In the genomic region with DNA sequence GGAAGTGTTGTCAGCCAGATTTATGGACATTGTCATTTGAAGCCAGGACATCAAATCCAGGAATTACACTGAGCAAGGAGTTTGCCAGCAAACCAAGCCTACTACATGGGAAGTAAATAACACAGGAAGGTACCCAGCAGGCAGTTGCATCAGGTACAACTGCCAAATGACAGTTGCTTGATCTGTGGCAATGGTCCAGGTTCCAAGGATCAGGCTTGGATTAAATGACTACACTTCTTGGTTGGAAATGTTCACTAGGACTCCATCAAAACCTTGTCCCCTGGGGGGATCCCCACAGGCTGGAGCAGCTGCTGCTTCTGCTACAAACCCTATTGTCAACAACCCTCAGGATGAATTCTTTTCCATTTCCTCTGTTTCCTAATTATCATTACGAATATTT, we compare ENCODE assay signal across 23 mouse cellular contexts.
A peak's percentile ranks its signal among the peaks of the same experiment; 100 is the strongest.
DNase-seq lines count a peak whose midpoint lies in the region; ATAC-seq and TF ChIP-seq lines count a peak whose summit lies in the region.
"Had no signal": no experiment of that assay in that cellular context is flagged by ENCODE, and none has a peak within 500 bp of the region (broad histone marks: within the 10 kb centered on the region; RNA-seq: fewer than 3 reads in every experiment).

No protein-coding gene starts in this region.

- peak; percentile 68 for ATAC-seq in hindbrain, postnatal 0 days
- ATAC-seq in hindbrain, embryonic 12.5 days (ENCODE audit: low FRiP score) = no peak
- ATAC-seq: forebrain, postnatal 0 days; intestine, embryonic 16.5 days; liver, embryonic 12.5 days had no signal

- H3K4me3 ChIP-seq in hindbrain, postnatal 0 days (ENCODE audit: low read length) = no peak overlapping the region
- H3K4me3 ChIP-seq in hindbrain, embryonic 12.5 days = no peak overlapping the region
- H3K4me3 ChIP-seq: embryonic facial prominence, embryonic 15.5 days; heart, embryonic 13.5 days; liver, embryonic 12.5 days; midbrain, embryonic 10.5 days; neural tube, embryonic 12.5 days had no signal

- 51% methylated on average over 1 of the region's 1 CpGs for WGBS in hindbrain, postnatal 0 days
- WGBS in hindbrain, embryonic 12.5 days = 71% methylated on average over 1 of the region's 1 CpGs

- no peak for TF ChIP-seq CTCF in hindbrain, postnatal 0 days (IDR thresholded peaks at IDR 0.05; ENCODE audit: low read depth)

- intact Hi-C loops in left cerebral cortex, postnatal 36 days (cut with DNase I) = no loop called here

- DNase-seq in hindbrain, postnatal 0 days (ENCODE audit: low spot score) = peak; percentile 71
- DNase-seq in brain, adult 2 months (ENCODE audit: low read depth, low spot score) = peak; percentile 99
- peak; percentile 96 for DNase-seq in cerebellum, adult 11 months
- DNase-seq in cerebellum, adult 9-11 months = peak; percentile 99
- no peak for DNase-seq in spleen, postnatal 4 days (ENCODE audit: low spot score in 2 of 2)
- no peak for DNase-seq in layer of hippocampus, postnatal 10 days (ENCODE audit: low spot score in 2 of 2)
- no peak for DNase-seq in left cerebral cortex, postnatal 36 days (ENCODE audit: low spot score in 2 of 2)
- DNase-seq: adrenal gland, postnatal 25 days; forebrain, postnatal 0 days; gastrocnemius, postnatal 25 days; heart, adult 18-20 months; heart, postnatal 14 days; kidney, postnatal 25 days; lung, adult 18-20 months; lung, postnatal 10 days had no signal

- no peaks in the 10 kb centered on the region for H3K9me3 ChIP-seq in hindbrain, postnatal 0 days (ENCODE audit: low read length)
- no peaks in the 10 kb centered on the region for H3K9me3 ChIP-seq in hindbrain, embryonic 12.5 days (replicated peaks)
- H3K9me3 ChIP-seq: embryonic facial prominence, embryonic 15.5 days; heart, embryonic 13.5 days; liver, embryonic 12.5 days; midbrain, embryonic 10.5 days; neural tube, embryonic 12.5 days had no signal

- no peaks in the 10 kb centered on the region for H3K27me3 ChIP-seq in hindbrain, postnatal 0 days (ENCODE audit: insufficient read depth, low read length)
- no peaks in the 10 kb centered on the region for H3K27me3 ChIP-seq in hindbrain, embryonic 12.5 days
- H3K27me3 ChIP-seq: embryonic facial prominence, embryonic 15.5 days; heart, embryonic 13.5 days; liver, embryonic 12.5 days; neural tube, embryonic 12.5 days had no signal

- H3K9ac ChIP-seq in hindbrain, postnatal 0 days (replicated peaks; ENCODE audit: low read length) = no peak overlapping the region
- H3K9ac ChIP-seq in hindbrain, embryonic 12.5 days = no peak overlapping the region
- H3K9ac ChIP-seq: embryonic facial prominence, embryonic 15.5 days; forebrain, postnatal 0 days; heart, embryonic 13.5 days; hindbrain, embryonic 14.5 days; liver, embryonic 12.5 days; neural tube, embryonic 12.5 days had no signal

- no peaks in the 10 kb centered on the region for H3K4me1 ChIP-seq in hindbrain, postnatal 0 days (ENCODE audit: insufficient read depth, low read length)
- no peaks in the 10 kb centered on the region for H3K4me1 ChIP-seq in hindbrain, embryonic 12.5 days
- H3K4me1 ChIP-seq: embryonic facial prominence, embryonic 15.5 days; heart, embryonic 13.5 days; liver, embryonic 12.5 days; midbrain, embryonic 10.5 days; neural tube, embryonic 12.5 days had no signal

- no peak overlapping the region for H3K4me2 ChIP-seq in hindbrain, postnatal 0 days (ENCODE audit: low read depth, low read length)
- H3K4me2 ChIP-seq in hindbrain, embryonic 12.5 days (replicated peaks) = no peak overlapping the region
- H3K4me2 ChIP-seq: embryonic facial prominence, embryonic 15.5 days; heart, embryonic 13.5 days; hindbrain, embryonic 14.5 days; liver, embryonic 12.5 days; neural tube, embryonic 12.5 days had no signal

- no peaks in the 10 kb centered on the region for H3K36me3 ChIP-seq in hindbrain, postnatal 0 days (ENCODE audit: insufficient read depth, low read length)
- H3K36me3 ChIP-seq in hindbrain, embryonic 12.5 days = no peaks in the 10 kb centered on the region
- H3K36me3 ChIP-seq: embryonic facial prominence, embryonic 15.5 days; heart, embryonic 13.5 days; liver, embryonic 12.5 days; midbrain, embryonic 10.5 days; neural tube, embryonic 12.5 days had no signal

- H3K27ac ChIP-seq in hindbrain, postnatal 0 days = no peak overlapping the region
- no peak overlapping the region for H3K27ac ChIP-seq in hindbrain, embryonic 12.5 days
- H3K27ac ChIP-seq: embryonic facial prominence, embryonic 15.5 days; heart, embryonic 13.5 days; hindbrain, embryonic 14.5 days; liver, embryonic 12.5 days; midbrain, embryonic 10.5 days; neural tube, embryonic 12.5 days had no signal

Comparison
In these comparisons a context has a peak if more than half of its experiments do, and no peak if none do; other contexts are left out.
1. DNase-seq: peak in hindbrain, postnatal 0 days (single experiment), brain, adult 2 months (single experiment), cerebellum, adult 11 months (single experiment) and cerebellum, adult 9-11 months (single experiment); none in spleen, postnatal 4 days (0 of 2), layer of hippocampus, postnatal 10 days (0 of 2) and left cerebral cortex, postnatal 36 days (0 of 2).